Mouse (Mus musculus) bone marrow, adult 2 months (tissue): ENCODE measurements around the gene Plekhf1.
A peak's percentile ranks its signal among the peaks of the same experiment; 100 is the strongest.

Source experiments
- CTCF ChIP-seq: fragments of 200-500 bp; IDR thresholded peaks from 2 replicates; pipeline ENCODE4 v1.5.1; 2011; ENCODE audit warnings: low read length, control low read depth; ENCODE audit not compliant: control insufficient read depth, insufficient read depth
- POLR2A ChIP-seq: fragments of 200-500 bp; IDR thresholded peaks from 2 replicates; pipeline ENCODE4 v1.6.1; 2011; ENCODE audit warnings: low read depth, mild to moderate bottlenecking, control low read depth, low read length, borderline replicate concordance; ENCODE audit not compliant: control insufficient read depth

DNA sequence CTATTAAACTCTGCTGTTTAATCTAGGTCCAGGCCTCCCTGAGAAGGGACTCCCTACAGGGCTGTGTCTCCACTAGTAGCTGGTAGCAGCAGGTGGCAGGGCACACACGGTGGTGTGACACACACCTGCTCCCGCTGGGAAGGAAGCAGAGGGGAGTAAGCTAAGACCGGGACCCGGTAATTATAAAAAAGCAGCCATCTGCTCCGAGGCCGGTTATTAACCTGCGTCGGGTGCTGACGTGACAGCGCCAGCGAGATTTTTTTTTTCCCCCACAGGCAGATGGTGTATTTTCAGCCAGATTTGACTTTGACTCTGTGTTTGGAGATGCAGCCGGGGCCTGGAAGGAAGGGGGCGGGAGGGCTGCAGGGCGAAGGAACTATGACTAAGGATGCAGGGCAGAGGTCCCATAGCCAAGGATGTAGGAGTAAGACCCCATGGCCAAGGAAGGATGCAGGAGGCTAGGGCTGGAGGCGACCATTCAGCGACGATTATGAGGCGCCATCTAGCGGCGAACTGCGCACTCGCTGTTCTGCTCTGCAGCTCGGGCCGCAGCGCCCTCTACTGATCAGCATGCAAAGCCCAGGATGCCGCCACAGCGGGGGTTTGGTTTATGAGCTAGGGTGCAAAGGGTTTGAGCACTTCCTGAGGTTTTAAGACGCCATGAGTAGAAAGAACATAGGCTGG is 27.1 kb downstream of the Plekhf1 start:
- TF ChIP-seq POLR2A (no peak), CTCF (peak; percentile 100)
